Mouse (Mus musculus) hindbrain, postnatal 0 days (tissue): ENCODE data around the gene Dhx29. TPM values are rescaled to one million over a fixed set of nuclear protein-coding genes. Genes with fewer than 3 reads are reported as not detected.
"Not testable (repeated sequence)": the region's sequence is repeated elsewhere in the genome, so short reads cannot be mapped to it uniquely, and the experiment has no call there.

ENCODE experiments used
- ATAC-seq: fragments of 200-750 bp; cut with Nextera tagmentation; 2 replicates; pipeline ENCODE4 v1.8.0; 2017; ENCODE audit warnings: mild to moderate bottlenecking, moderate TSS enrichment, moderate library complexity
- DNase-seq: peaks from one replicate; pipeline ENCODE4 v3.0.0-alpha.2; 2015; ENCODE audit warnings: low spot score
- H3K27ac ChIP-seq: fragments of 300-500 bp; sonication (generic); 2 replicates; pipeline ENCODE4 v1.5.1; 2014; ENCODE audit warnings: mild to moderate bottlenecking
- H3K27me3 ChIP-seq: fragments of 300-500 bp; sonication (generic); 2 replicates; pipeline ENCODE4 v1.6.1; 2014; ENCODE audit warnings: low read length, mixed read lengths; ENCODE audit not compliant: insufficient read depth
- H3K36me3 ChIP-seq: fragments of 300-500 bp; sonication (generic); 2 replicates; pipeline ENCODE4 v1.6.1; 2014; ENCODE audit warnings: low read length, mixed read lengths; ENCODE audit not compliant: insufficient read depth
- H3K4me1 ChIP-seq: fragments of 300-500 bp; sonication (generic); 2 replicates; pipeline ENCODE4 v1.6.1; 2014; ENCODE audit warnings: antibody characterized with exemption, low read length, mixed read lengths; ENCODE audit not compliant: insufficient read depth
- H3K4me2 ChIP-seq: fragments of 300-500 bp; sonication (generic); 2 replicates; pipeline ENCODE4 v1.6.1; 2014; ENCODE audit warnings: low read depth, mild to moderate bottlenecking, low read length, moderate library complexity, mixed read lengths
- H3K4me3 ChIP-seq: fragments of 300-500 bp; sonication (generic); 2 replicates; pipeline ENCODE4 v1.5.1; 2014; ENCODE audit warnings: low read length
- H3K9ac ChIP-seq: fragments of 300-500 bp; sonication (generic); replicated peaks from 2 replicates; pipeline ENCODE4 v1.6.1; 2014; ENCODE audit warnings: mild to moderate bottlenecking, low read length, moderate library complexity, mixed read lengths
- H3K9me3 ChIP-seq: fragments of 300-500 bp; sonication (generic); 2 replicates; pipeline ENCODE4 v1.6.1; 2016; ENCODE audit warnings: low read length, mixed read lengths
- CTCF ChIP-seq: IDR thresholded peaks from 2 replicates; pipeline ENCODE4 v1.5.1; 2016; ENCODE audit warnings: antibody characterized with exemption, control low read depth, low read depth
- WGBS: fragments of 180-500 bp; shearing (Covaris S2); extraction: QIAGEN DNeasy Blood & Tissue Kit; methylation state at CpG from one replicate; pipeline ENCODE4 v1.1.7; 2014; 5-methylcytosine and 5-hydroxymethylcytosine counted together
- polyA plus RNA-seq: library from polyadenylated mRNA; unstranded; fragments of >200 nt; fragmentation: Nextera tagmentation; extraction: Ambion mirVana; gene quantifications from 2 replicates; pipeline ENCODE4 v1.2.1, GENCODE M21; 2015
- total RNA-seq: library from RNA; depleted of rRNA; stranded (reverse); fragments of >200 nt; gene quantifications from 2 replicates; pipeline ENCODE4 v1.2.3, GENCODE M21; 2014; rRNA removed

Dhx29 gene
- total and polyA plus RNA-seq, 2 experiments from 2014 or later = 15.2 to 29.5 TPM

GRCm38 (mm10) chr13:113000090-113000489 is 72.8 kb downstream of the Dhx29 start:
- 88% methylated on average over 3 of the region's 3 CpGs for WGBS
- Histone ChIP-seq H3K9me3 (no peaks in the 10 kb centered on the region), H3K27me3 (peaks cover 39% of the 10 kb centered on the region), H3K27ac (no peak overlapping the region), H3K36me3 (no peaks in the 10 kb centered on the region), H3K4me2 (no peak overlapping the region), H3K4me3 (no peak overlapping the region), H3K4me1 (no peaks in the 10 kb centered on the region), H3K9ac (no peak overlapping the region)
- ATAC-seq = no peak
- DNase-seq = no peak
- TF ChIP-seq CTCF = no peak

GRCm38 (mm10) chr13:113000576-113001318 is 73.5 kb downstream of the Dhx29 start:
- Histone ChIP-seq H3K9ac (no peak overlapping the region), H3K4me2 (no peak overlapping the region), H3K9me3 (no peaks in the 10 kb centered on the region), H3K4me3 (no peak overlapping the region), H3K27ac (no peak overlapping the region), H3K36me3 (no peaks in the 10 kb centered on the region), H3K27me3 (peaks cover 34% of the 10 kb centered on the region), H3K4me1 (no peaks in the 10 kb centered on the region)
- ATAC-seq (no peak), DNase-seq (no peak)
- TF ChIP-seq CTCF = no peak
- 70% methylated on average over 9 of the region's 9 CpGs for WGBS

- ATAC-seq (no peak), DNase-seq (no peak)
- no peak overlapping the region for H3K27ac ChIP-seq
- no peaks in the 10 kb centered on the region for H3K27me3 ChIP-seq
- TF ChIP-seq CTCF = no peak
- no peak overlapping the region for H3K4me3 ChIP-seq
- H3K9me3 ChIP-seq = no peaks in the 10 kb centered on the region
- no peaks in the 10 kb centered on the region for H3K36me3 ChIP-seq
- H3K4me1 ChIP-seq = no peaks in the 10 kb centered on the region
- H3K4me2 ChIP-seq = peak overlapping the region; percentile 35; the same call in 1 of the 2 replicates
- 70% methylated on average over 6 of the region's 6 CpGs for WGBS
- H3K9ac ChIP-seq = no peak overlapping the region
Observed at GRCm38 (mm10) chr13:113012683-113013082, 85.4 kb downstream of the Dhx29 start.

- not testable (repeated sequence) for ATAC-seq, H3K9me3 ChIP-seq, DNase-seq, H3K4me1 ChIP-seq, H3K27me3 ChIP-seq, H3K36me3 ChIP-seq, H3K9ac ChIP-seq, H3K27ac ChIP-seq, H3K4me3 ChIP-seq
- H3K4me2 ChIP-seq = peak overlapping the region; percentile 35
- WGBS = 55% methylated on average over 18 of the region's 20 CpGs
Observed at GRCm38 (mm10) chr13:113013174-113013953, 86.1 kb downstream of the Dhx29 start.

Other genes with a start within 250 kb of the Dhx29 start
- 54.0 and 64.4 TPM in 2 replicates for gene Plpp1, start 126.7 kb upstream of the Dhx29 start, total RNA-seq
- 88.1 and 89.7 TPM in 2 replicates for gene Plpp1, start 126.7 kb upstream of the Dhx29 start, polyA plus RNA-seq
- 18.8 and 21.2 TPM in 2 replicates for gene Mtrex, start 56 bp upstream of the Dhx29 start, total RNA-seq
- gene Mtrex, start 56 bp upstream of the Dhx29 start, polyA plus RNA-seq = 38.8 and 41.8 TPM in 2 replicates
- gene Ccno, start 60.3 kb downstream of the Dhx29 start, total RNA-seq = 1.3 and 2.7 TPM in 2 replicates
- 1.7 and 1.9 TPM in 2 replicates for gene Ccno, start 60.3 kb downstream of the Dhx29 start, polyA plus RNA-seq
- gene Mcidas, start 66.4 kb downstream of the Dhx29 start, total RNA-seq = 0.73 and 2.4 TPM in 2 replicates
- 0.88 and 0.95 TPM in 2 replicates for gene Mcidas, start 66.4 kb downstream of the Dhx29 start, polyA plus RNA-seq
- gene Cdc20b, start 107.7 kb downstream of the Dhx29 start, total RNA-seq = 2.4 and 3.1 TPM in 2 replicates
- 0.34 and 0.60 TPM in 2 replicates for gene Cdc20b, start 107.7 kb downstream of the Dhx29 start, polyA plus RNA-seq
- gene Gpx8, start 119.0 kb downstream of the Dhx29 start, total RNA-seq = 10.2 and 19.7 TPM in 2 replicates
- gene Gpx8, start 119.0 kb downstream of the Dhx29 start, polyA plus RNA-seq = 60.4 and 67.0 TPM in 2 replicates
- gene Gzma, start 173.5 kb downstream of the Dhx29 start, total RNA-seq = not detected in 2 replicates
- gene Gzma, start 173.5 kb downstream of the Dhx29 start, polyA plus RNA-seq = not detected in 2 replicates